Mouse (Mus musculus) testis, postnatal 14 days (tissue): ENCODE measurements around the gene Olfr147.
A peak's percentile ranks its signal among the peaks of the same experiment; 100 is the strongest.
"Not testable (repeated sequence)": the region's sequence is repeated elsewhere in the genome, so short reads cannot be mapped to it uniquely, and the experiment has no call there.

Experiments
- DNase-seq: peaks from one replicate; pipeline ENCODE4 v3.0.0; 2021; ENCODE audit warnings: low spot score

Olfr147 gene

GRCm38 (mm10) chr9:38401398-38401797 is at the start of gene Olfr147:
TSS of gene Olfr147 (plus strand) at chr9:38401698.
- DNase-seq = no peak

DNA sequence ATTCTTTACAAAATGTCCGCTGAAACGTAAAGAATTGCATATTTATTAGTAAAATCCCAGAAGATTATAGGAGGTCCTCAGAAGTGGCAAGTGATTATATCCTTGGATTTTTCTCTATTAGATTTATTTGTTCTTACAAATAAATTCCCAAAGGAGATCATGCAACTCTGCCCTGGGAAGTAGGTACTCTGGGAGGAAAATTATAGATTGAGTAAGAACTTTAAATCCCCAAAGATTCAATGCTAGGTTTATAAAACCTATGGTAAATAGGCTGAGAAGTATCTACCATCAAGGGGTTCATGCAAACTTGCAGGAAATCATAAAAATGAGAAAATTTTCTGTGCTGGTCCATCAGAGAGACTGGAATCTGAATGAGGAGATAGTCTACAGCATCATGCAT is 34.9 kb upstream of the Olfr147 start, which contains the start of gene Olfr250:
Gene Olfr250, plus strand, starts transcription at position 301 of the 400 bp plus-strand sequence.
- no peak for DNase-seq

- no peak for DNase-seq
Observed at GRCm38 (mm10) chr9:38376786-38377185, 24.7 kb upstream of the Olfr147 start, which contains the start of gene Olfr251. TSS of gene Olfr251 (plus strand) at chr9:38377086.

DNA sequence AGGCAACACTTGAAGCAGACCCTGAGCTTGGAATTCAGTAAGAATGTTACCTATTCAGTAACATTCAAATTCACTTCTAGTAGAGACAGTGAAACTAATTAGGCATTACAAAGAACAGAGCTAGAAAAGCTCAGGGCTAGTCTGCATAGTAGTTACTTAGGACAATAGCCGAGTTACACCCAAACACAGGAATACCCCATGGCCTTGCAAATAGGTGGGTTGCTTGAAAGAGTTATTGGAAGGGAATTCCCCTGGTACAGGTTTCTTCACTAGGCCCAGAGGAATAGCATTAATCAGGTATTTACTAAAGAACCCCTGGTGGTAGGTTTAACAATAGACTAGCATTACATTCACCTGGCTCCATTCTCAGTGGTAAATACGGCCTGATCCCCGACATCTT is 6.0 kb downstream of the Olfr147 start:
- DNase-seq = not testable (repeated sequence)

- peak; percentile 6 for DNase-seq
Observed at GRCm38 (mm10) chr9:38413502-38413901, 12.0 kb downstream of the Olfr147 start.

DNA sequence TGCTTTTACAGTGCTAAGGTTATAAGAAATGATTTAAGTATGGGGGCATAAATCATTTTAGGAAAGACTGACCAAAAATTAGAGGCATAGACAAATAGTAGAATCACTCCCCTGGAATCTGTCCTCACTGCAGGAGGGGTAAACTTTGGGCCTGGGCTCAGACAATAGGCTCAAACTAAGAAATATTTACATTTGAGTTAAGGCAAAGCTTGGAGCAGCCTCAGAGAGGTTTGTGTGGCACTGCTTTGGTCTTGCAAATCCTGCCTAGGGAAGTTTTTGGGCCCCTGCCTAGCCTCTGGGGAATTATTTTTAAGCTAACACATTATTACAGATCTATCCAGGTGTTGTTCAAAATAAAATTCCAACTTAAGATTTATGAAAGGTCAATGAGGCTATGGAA is 22.3 kb downstream of the Olfr147 start:
- no peak for DNase-seq

GRCm38 (mm10) chr9:38427026-38427425 is 25.5 kb downstream of the Olfr147 start:
- no peak for DNase-seq

DNA sequence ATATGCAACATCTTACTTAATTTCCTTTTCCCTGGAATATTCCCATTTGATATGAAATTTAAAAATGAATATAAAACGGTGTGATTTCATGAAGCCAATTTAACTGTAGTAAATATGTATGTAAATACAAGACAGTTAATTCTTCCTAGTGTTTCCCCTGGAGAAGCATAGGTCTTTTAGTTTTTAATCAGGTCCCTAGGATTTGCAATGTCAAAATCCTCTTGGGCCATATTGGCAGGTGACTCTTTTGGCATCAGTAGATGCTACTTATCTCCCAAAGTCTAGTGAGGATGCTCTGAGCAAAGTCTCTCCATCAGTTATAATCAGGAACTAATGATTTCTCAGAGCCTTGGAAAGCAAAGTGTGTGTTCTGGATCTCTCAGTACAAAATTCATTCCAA is 27.7 kb downstream of the Olfr147 start, which contains the start of gene Olfr901:
Gene Olfr901, plus strand, starts transcription at position 301 of the 400 bp plus-strand sequence.
- DNase-seq = no peak

- no peak for DNase-seq
Observed at GRCm38 (mm10) chr9:38447352-38447751, 45.9 kb downstream of the Olfr147 start, which contains the start of gene Olfr902. TSS of gene Olfr902 (plus strand) at chr9:38447652.
